Mouse (Mus musculus) hindbrain, embryonic 10.5 days (tissue): ENCODE data around the gene Gm4353. TPM values are rescaled to one million over a fixed set of nuclear protein-coding genes. Genes with fewer than 3 reads are reported as not detected.

Experiments used
- DNase-seq: peaks from one replicate; pipeline ENCODE4 v3.0.0-alpha.2; 2017; ENCODE audit warnings: low spot score
- H3K27ac ChIP-seq: fragments of 300-500 bp; sonication (generic); 2 replicates; pipeline ENCODE4 v1.5.1; 2016; ENCODE audit warnings: mild to moderate bottlenecking, moderate library complexity
- H3K27me3 ChIP-seq: fragments of 300-500 bp; sonication (generic); 2 replicates; pipeline ENCODE4 v1.6.1; 2016; ENCODE audit warnings: mild to moderate bottlenecking; ENCODE audit not compliant: poor library complexity, insufficient read depth, severe bottlenecking
- H3K36me3 ChIP-seq: fragments of 300-500 bp; sonication (generic); 2 replicates; pipeline ENCODE4 v1.6.1; 2016; ENCODE audit warnings: mild to moderate bottlenecking, moderate library complexity
- H3K4me1 ChIP-seq: fragments of 300-500 bp; sonication (generic); replicated peaks from 2 replicates; pipeline ENCODE4 v1.6.1; 2016; ENCODE audit warnings: mild to moderate bottlenecking
- H3K4me3 ChIP-seq: fragments of 300-500 bp; sonication (generic); 2 replicates; pipeline ENCODE4 v1.5.1; 2016; ENCODE audit warnings: mild to moderate bottlenecking, moderate library complexity
- H3K9me3 ChIP-seq: fragments of 300-500 bp; sonication (generic); 2 replicates; pipeline ENCODE4 v1.6.1; 2016; ENCODE audit warnings: mild to moderate bottlenecking, moderate library complexity
- WGBS: fragments of 180-500 bp; shearing (Covaris S2); methylation state at CpG from one replicate; pipeline ENCODE4 v1.1.7; 2016; 5-methylcytosine and 5-hydroxymethylcytosine counted together
- polyA plus RNA-seq: library from polyadenylated mRNA; unstranded; fragments of >200 nt; fragmentation: Nextera tagmentation; extraction: Ambion mirVana; gene quantifications from 2 replicates; pipeline ENCODE4 v1.2.1, GENCODE M21; 2016

The Gm4353 gene
- polyA plus RNA-seq, 1 experiment from 2014 or later: 0.90 TPM

- peak; percentile 43 for DNase-seq
- Histone ChIP-seq H3K4me1 (peaks cover 54% of the 10 kb centered on the region), H3K9me3 (no peaks in the 10 kb centered on the region), H3K4me3 (peak within 1 kb of the TSS; percentile 64), H3K27me3 (peaks cover 86% of the 10 kb centered on the region), H3K36me3 (no peaks in the 10 kb centered on the region), H3K27ac (peak within 1 kb of the TSS; percentile 72)
- WGBS: under 1% methylated on average over 11 of the region's 11 CpGs
Measured at GRCm38 (mm10) chr7:116038511-116038910, 45.9 kb downstream of the Gm4353 start, which contains the start of gene Sox6. TSS of gene Sox6 (minus strand) at chr7:116038796.

- H3K9me3 ChIP-seq: no peaks in the 10 kb centered on the region
- WGBS: 1% methylated on average over 13 of the region's 13 CpGs
- H3K27me3 ChIP-seq: peaks cover 86% of the 10 kb centered on the region
- peak; percentile 23 for DNase-seq
- H3K27ac ChIP-seq: no peak overlapping the region
- no peaks in the 10 kb centered on the region for H3K36me3 ChIP-seq
- 0 out of 2 replicates have a peak overlapping the region, but pooled peaks have one; percentile 9 for H3K4me3 ChIP-seq
- H3K4me1 ChIP-seq: peaks cover 58% of the 10 kb centered on the region
Measured at GRCm38 (mm10) chr7:116038024-116038423, 46.4 kb downstream of the Gm4353 start.

GRCm38 (mm10) chr7:116036591-116037555, 47.6 kb downstream of the Gm4353 start:
- DNase-seq: peak; percentile 41
- peaks cover 79% of the 10 kb centered on the region for H3K27me3 ChIP-seq

GRCm38 (mm10) chr7:116035504-116035903, 48.9 kb downstream of the Gm4353 start:
- H3K4me1 ChIP-seq: peaks cover 71% of the 10 kb centered on the region

More at GRCm38 (mm10) chr7:116036591-116037555, 47.6 kb downstream of the Gm4353 start:
- H3K36me3 ChIP-seq: no peaks in the 10 kb centered on the region
- peaks cover 59% of the 10 kb centered on the region for H3K4me1 ChIP-seq
- H3K27ac ChIP-seq: no peak overlapping the region
- 9% methylated on average over 18 of the region's 18 CpGs for WGBS
- H3K9me3 ChIP-seq: no peaks in the 10 kb centered on the region
- H3K4me3 ChIP-seq: no peak overlapping the region

GRCm38 (mm10) chr7:116034282-116034758, 50.1 kb downstream of the Gm4353 start:
- WGBS: under 1% methylated on average over 25 of the region's 25 CpGs
- H3K27me3 ChIP-seq: peaks cover 69% of the 10 kb centered on the region

More at GRCm38 (mm10) chr7:116035504-116035903, 48.9 kb downstream of the Gm4353 start:
- Histone ChIP-seq H3K4me3 (no peak overlapping the region), H3K9me3 (no peaks in the 10 kb centered on the region), H3K36me3 (no peaks in the 10 kb centered on the region), H3K27me3 (peaks cover 68% of the 10 kb centered on the region), H3K27ac (no peak overlapping the region)
- no peak for DNase-seq
- WGBS: 19% methylated on average over 4 of the region's 4 CpGs

GRCm38 (mm10) chr7:116033371-116034241, 50.8 kb downstream of the Gm4353 start:
- peak overlapping the region; percentile 67 for H3K4me3 ChIP-seq
- H3K9me3 ChIP-seq: no peaks in the 10 kb centered on the region
- peaks cover 62% of the 10 kb centered on the region for H3K4me1 ChIP-seq
- peak overlapping the region; percentile 95 for H3K27ac ChIP-seq
- WGBS: under 1% methylated on average over 54 of the region's 54 CpGs
- DNase-seq: peak; percentile 77
- peaks cover 62% of the 10 kb centered on the region for H3K27me3 ChIP-seq
- no peaks in the 10 kb centered on the region for H3K36me3 ChIP-seq

More at GRCm38 (mm10) chr7:116034282-116034758, 50.1 kb downstream of the Gm4353 start:
- H3K4me1 ChIP-seq: peaks cover 69% of the 10 kb centered on the region
- peak; percentile 88 for DNase-seq
- H3K27ac ChIP-seq: peak overlapping the region; percentile 95
- H3K36me3 ChIP-seq: no peaks in the 10 kb centered on the region
- H3K4me3 ChIP-seq: peak overlapping the region; percentile 67
- H3K9me3 ChIP-seq: no peaks in the 10 kb centered on the region

Other genes with a start within 250 kb of the Gm4353 start
- 20.3 and 22.5 TPM in 2 replicates for gene Sox6, start 45.8 kb downstream of the Gm4353 start, polyA plus RNA-seq
- 326 and 353 TPM in 2 replicates for gene 1110004F10Rik, start 45.2 kb downstream of the Gm4353 start, polyA plus RNA-seq
- 20.8 and 22.1 TPM in 2 replicates for gene Plekha7, start 223.7 kb upstream of the Gm4353 start, polyA plus RNA-seq
- gene Rps13, start 249.6 kb upstream of the Gm4353 start, polyA plus RNA-seq: 814 and 844 TPM in 2 replicates